Mouse (Mus musculus) embryonic fibroblast, embryonic 13.5 days (primary cell): ENCODE results near the gene Mis12.

Source experiments
- CTCF ChIP-seq: IDR thresholded peaks from 2 replicates; pipeline ENCODE4 v1.5.1; 2011; ENCODE audit warnings: mild to moderate bottlenecking, control low read depth, low read length, moderate library complexity, borderline replicate concordance; ENCODE audit not compliant: insufficient read depth
- POLR2A ChIP-seq: IDR thresholded peaks from 2 replicates; pipeline ENCODE4 v1.6.1; 2011; ENCODE audit warnings: low read depth, mild to moderate bottlenecking, control low read depth, low read length, moderate library complexity

GRCm38 (mm10) chr11:71076342-71076741 is 56.9 kb downstream of the Mis12 start:
- TF ChIP-seq POLR2A (no peak), CTCF (no peak)
